Mouse (Mus musculus): ENCODE measurements around the gene S100a16.

Gene S100a16

GRCm38 (mm10) chr3:90537141-90537904 lies at the start of gene S100a16:
Gene S100a16 (plus strand): TSS chr3:90537254.
- no peak for DNase-seq (ENCODE audit: extremely low spot score, low read depth, low spot score)

GRCm38 (mm10) chr3:90488576-90488975 lies 48.5 kb upstream of the S100a16 start:
- no peak for DNase-seq (ENCODE audit: extremely low spot score, low read depth, low spot score)

GRCm38 (mm10) chr3:90490696-90491256 lies 46.3 kb upstream of the S100a16 start, which contains the start of gene Snapin:
Gene Snapin (minus strand): TSS chr3:90491033.
- DNase-seq (ENCODE audit: extremely low spot score, low read depth, low spot score) = peak; percentile 77

GRCm38 (mm10) chr3:90491350-90491749 lies 45.7 kb upstream of the S100a16 start:
- DNase-seq (ENCODE audit: extremely low spot score, low read depth, low spot score) = no peak

- no peak for DNase-seq (ENCODE audit: extremely low spot score, low read depth, low spot score)
Measured at GRCm38 (mm10) chr3:90493831-90494540, 43.1 kb upstream of the S100a16 start.

GRCm38 (mm10) chr3:90495850-90496525 lies 41.1 kb upstream of the S100a16 start:
- no peak for DNase-seq (ENCODE audit: extremely low spot score, low read depth, low spot score)

GRCm38 (mm10) chr3:90497597-90497996 lies 39.5 kb upstream of the S100a16 start:
- no peak for DNase-seq (ENCODE audit: extremely low spot score, low read depth, low spot score)

- no peak for DNase-seq (ENCODE audit: extremely low spot score, low read depth, low spot score)
Measured at GRCm38 (mm10) chr3:90503444-90503843, 33.6 kb upstream of the S100a16 start.

- no peak for DNase-seq (ENCODE audit: extremely low spot score, low read depth, low spot score)
Measured at GRCm38 (mm10) chr3:90505216-90505615, 31.8 kb upstream of the S100a16 start.

- DNase-seq (ENCODE audit: extremely low spot score, low read depth, low spot score) = no peak
Measured at GRCm38 (mm10) chr3:90506362-90506761, 30.7 kb upstream of the S100a16 start.

GRCm38 (mm10) chr3:90508287-90508949 lies 28.6 kb upstream of the S100a16 start:
- no peak for DNase-seq (ENCODE audit: extremely low spot score, low read depth, low spot score)

- peak; percentile 96 for DNase-seq (ENCODE audit: extremely low spot score, low read depth, low spot score)
Measured at GRCm38 (mm10) chr3:90508950-90509746, 27.9 kb upstream of the S100a16 start, which contains the start of gene Chtop. Gene Chtop (minus strand): TSS chr3:90509498.

GRCm38 (mm10) chr3:90509747-90510123 lies 27.3 kb upstream of the S100a16 start:
- DNase-seq (ENCODE audit: extremely low spot score, low read depth, low spot score) = no peak

- DNase-seq (ENCODE audit: extremely low spot score, low read depth, low spot score) = no peak
Measured at GRCm38 (mm10) chr3:90512276-90512675, 24.8 kb upstream of the S100a16 start.

- DNase-seq (ENCODE audit: extremely low spot score, low read depth, low spot score) = no peak
Measured at GRCm38 (mm10) chr3:90512948-90513642, 24.0 kb upstream of the S100a16 start.

- DNase-seq (ENCODE audit: extremely low spot score, low read depth, low spot score) = no peak
Measured at GRCm38 (mm10) chr3:90513796-90514590, 23.1 kb upstream of the S100a16 start, which contains the start of the genes S100a1 and S100a13. Gene S100a1 (minus strand): TSS chr3:90514392. Gene S100a13 (plus strand): TSS chr3:90514435.

GRCm38 (mm10) chr3:90514691-90515090 lies 22.4 kb upstream of the S100a16 start:
- no peak for DNase-seq (ENCODE audit: extremely low spot score, low read depth, low spot score)

- DNase-seq (ENCODE audit: extremely low spot score, low read depth, low spot score) = no peak
Measured at GRCm38 (mm10) chr3:90515242-90515641, 21.8 kb upstream of the S100a16 start.

Data from hindlimb bud, embryonic 11.5 days (tissue).